Mouse (Mus musculus): ENCODE results near the gene C1qb. TPM values are rescaled to one million over a fixed set of nuclear protein-coding genes. Genes with fewer than 3 reads are reported as not detected.

The C1qb gene
- polyA plus RNA-seq, 1 experiment from 2014 or later = 17.0 TPM

Other genes with a start within 250 kb of the C1qb start
- gene Ephb2, start 50.2 kb downstream of the C1qb start, polyA plus RNA-seq (2014; fragmentation: Nextera tagmentation; extraction: Ambion mirVana) = 2.5 and 2.7 TPM in 2 replicates
- gene C1qc, start 6.9 kb upstream of the C1qb start, polyA plus RNA-seq (2014; fragmentation: Nextera tagmentation; extraction: Ambion mirVana) = 7.1 and 7.4 TPM in 2 replicates
- gene C1qa, start 12.6 kb upstream of the C1qb start, polyA plus RNA-seq (2014; fragmentation: Nextera tagmentation; extraction: Ambion mirVana) = 8.1 and 8.8 TPM in 2 replicates
- 0.24 TPM in 1 of 2 replicates, not detected in the other for gene Epha8, start 70.6 kb upstream of the C1qb start, polyA plus RNA-seq (2014; fragmentation: Nextera tagmentation; extraction: Ambion mirVana)
- gene Zbtb40, start 162.6 kb upstream of the C1qb start, polyA plus RNA-seq (2014; fragmentation: Nextera tagmentation; extraction: Ambion mirVana) = 3.5 and 3.7 TPM in 2 replicates